Mouse (Mus musculus) T-helper 2 cell (primary cell): ENCODE measurements around the gene Psmb6.
"Not testable (repeated sequence)": the region's sequence is repeated elsewhere in the genome, so short reads cannot be mapped to it uniquely, and the experiment has no call there.

Experiments
- in situ Hi-C: fragments of 300-600 bp; cut with MboI, MseI; formaldehyde crosslinking; loops from one replicate; pipeline ENCODE4 v1.15.1; 2025; ENCODE audit warnings: high pct_unique_total_duplicates

Psmb6 gene

DNA sequence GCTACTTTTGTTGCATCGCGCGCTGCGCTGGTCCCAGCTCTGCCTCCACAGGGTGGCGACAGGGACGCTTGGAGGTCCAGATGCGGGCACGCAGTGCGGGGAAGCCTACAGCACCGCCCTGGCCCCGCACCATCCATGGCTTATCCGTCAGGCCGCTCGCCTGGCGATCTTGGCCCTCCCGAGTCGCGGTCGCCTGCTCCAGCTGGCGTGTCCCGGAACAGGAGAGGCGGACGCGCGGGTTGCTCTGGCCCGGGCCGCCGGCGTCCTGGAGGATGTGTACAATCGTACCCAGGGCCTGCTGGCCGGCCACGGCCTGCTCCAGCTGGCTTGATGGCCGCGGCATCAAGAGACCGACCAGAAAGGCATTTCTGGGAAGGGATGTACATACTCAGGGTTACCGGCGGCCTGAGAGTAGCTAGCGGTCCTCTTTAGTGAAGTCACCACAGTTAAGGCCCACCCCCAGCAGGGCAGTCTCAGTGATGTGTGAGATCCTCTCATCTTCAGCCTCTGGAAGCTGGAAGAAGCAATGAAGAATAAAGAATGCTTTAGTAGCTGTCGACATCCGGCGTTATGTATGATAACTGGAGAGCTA lies 4.9 kb upstream of the Psmb6 start:
- in situ Hi-C loops: no loop called here

DNA sequence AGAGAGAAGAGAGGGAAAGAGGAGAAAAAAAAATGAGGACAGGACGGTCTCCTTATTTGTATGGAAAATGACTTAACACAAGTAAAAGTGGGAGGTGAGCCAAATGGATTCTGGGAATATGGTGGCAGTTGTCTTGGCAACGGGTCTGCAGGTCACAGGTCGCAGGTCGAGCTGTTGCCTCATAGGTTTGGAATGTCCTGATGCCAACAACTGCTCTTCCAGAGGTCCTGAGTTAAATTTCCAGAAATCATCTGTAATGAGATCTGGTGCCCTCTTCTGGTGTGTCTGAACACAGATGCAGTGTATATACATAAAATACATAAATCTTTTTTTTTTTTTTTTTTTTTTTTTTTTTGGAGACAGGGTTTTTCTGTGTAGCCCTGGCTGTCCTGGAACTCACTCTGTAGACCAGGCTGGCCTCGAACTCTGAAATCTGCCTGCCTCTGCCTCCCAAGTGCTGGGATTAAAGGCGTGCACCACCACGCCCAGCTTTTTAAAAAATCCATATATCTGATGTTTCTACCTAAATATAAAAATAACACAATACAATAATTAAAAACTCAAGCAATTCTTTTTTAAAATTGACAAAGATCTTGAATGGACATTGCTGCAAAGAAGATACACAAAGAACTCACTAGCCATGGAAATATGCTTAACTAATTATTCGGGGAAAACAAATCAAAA lies 1.7 kb upstream of the Psmb6 start:
- in situ Hi-C loops: not testable (repeated sequence)

DNA sequence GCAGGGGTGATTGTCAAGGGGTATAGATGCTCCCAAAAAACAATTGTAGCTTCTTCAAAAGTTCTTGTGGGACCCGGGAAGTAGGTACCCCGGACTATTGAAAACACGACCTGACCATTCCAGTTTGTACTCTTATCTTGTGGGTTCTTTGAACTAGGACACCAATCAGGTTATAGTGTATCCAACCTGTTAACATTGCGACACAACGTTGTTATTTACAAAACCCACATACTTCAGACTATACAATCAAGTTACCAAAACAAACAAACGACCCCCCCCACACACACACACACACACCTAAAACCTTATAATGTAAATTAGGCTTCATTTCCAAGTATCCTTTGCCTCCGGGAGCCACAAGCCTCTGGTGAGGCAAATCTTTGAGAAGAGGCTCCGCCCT lies 385 bp upstream of the Psmb6 start:
- in situ Hi-C loops: no loop called here

DNA sequence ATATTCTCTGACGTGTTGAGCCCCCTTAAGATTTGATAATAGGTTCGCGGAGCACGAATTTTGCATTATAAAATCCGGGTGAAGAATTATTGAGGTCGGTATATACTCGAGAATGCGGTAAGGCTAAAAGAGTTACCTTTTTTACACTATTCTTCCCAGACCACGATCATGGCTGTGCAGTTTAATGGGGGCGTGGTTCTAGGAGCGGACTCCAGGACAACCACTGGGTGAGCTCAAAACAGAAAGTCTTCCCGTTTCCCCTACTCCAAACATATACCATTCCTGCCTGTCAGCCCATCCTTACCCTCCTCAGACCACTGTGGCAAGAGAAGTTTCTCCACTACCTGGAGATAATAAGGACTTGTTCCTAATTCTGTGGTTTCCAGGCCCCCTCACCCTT lies 559 bp downstream of the Psmb6 start:
- in situ Hi-C loops: no loop called here

DNA sequence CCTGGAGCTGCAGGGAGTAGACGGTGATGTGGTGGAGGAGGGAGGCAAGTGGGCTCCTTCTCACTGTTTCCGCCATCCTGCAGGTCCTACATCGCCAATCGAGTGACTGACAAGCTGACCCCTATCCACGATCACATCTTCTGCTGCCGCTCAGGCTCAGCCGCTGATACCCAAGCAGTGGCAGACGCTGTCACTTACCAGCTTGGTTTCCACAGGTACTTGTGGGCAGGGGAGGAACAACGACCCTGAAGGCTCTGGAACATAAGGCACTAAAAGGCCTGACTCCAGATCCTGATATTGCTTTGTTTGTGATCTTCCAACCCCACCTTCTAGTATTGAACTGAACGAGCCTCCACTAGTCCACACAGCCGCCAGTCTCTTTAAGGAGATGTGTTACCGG lies 1.0 kb downstream of the Psmb6 start:
- in situ Hi-C loops: no loop called here

DNA sequence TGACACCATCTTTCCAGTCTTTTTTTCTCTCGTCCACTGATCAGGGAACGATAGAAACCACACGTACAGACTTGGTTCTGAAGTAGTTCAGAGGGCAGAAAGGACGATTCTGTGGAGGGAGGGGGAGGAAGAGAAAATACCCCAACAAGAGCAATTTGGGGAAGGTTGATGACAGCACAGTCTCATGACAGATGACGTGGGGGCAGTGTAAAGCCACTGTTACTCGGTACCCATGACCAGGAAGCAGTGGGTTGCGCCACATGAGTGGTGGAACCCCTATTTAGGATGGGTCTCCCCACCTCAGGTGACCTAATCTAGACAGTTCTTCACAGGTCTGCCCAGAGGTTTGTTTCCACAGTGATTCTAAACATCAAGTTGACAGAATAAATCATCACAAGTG lies 3.4 kb downstream of the Psmb6 start:
- in situ Hi-C loops: no loop called here

DNA sequence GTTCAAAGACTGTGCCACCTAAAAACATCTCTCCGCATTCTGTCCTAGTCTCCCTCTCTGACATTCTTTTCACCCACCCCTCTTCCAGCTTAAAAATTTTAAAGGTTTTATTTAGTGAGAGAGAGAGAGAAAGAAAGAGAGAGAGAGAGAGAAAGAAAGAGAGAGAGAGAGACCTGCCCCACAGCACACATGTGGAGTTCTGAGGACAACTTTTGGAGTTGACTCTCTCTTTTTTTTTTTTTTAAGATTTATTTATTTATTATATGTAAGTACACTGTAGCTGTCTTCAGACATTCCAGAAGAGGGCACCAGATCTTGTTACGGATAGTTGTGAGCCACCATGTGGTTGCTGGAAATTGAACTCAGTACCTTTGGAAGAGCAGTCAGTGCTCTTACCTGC lies 5.9 kb downstream of the Psmb6 start:
- in situ Hi-C loops: not testable (repeated sequence)

DNA sequence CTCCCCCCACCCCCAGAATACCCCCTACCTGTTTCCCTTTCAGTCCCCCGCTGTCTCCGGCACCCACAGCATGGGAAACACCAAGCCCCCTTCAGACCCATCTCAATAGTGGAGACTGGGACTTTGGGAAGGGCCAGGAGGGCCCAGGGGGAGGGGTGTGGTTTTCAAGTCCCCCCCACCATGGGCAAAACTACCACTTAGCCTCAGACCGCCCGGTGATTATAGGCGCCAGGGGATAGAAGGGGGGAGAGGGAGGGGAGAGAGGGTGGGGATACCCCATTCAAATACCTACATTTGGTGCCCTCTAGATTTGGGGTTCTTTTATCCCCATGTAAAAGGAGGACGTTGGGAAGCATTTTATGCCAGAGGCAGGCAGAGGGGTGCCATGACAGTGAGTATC lies 7.7 kb downstream of the Psmb6 start, which contains the start of gene Gm40193:
TSS of gene Gm40193 (minus strand) at position 101 of the 400 bp plus-strand sequence.
- in situ Hi-C loops: no loop called here

DNA sequence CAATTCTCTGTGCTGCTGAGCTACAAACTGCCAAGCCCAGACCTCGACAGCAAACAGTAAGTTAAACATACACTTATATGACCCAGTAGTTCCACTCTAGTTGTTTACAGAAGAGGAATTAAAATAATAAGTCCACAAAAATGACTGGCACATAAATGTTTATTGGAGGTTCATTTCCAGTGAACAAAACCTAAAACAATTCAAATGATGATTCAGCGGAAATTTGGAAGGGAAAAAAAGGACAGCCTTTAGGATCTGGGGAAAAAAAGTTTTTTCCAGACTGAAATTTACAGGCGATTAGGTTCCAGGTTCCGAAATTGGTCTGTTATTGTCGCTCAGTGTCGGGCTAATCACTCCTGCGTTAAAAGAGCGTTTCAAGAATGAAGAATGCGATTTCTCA lies 14.3 kb downstream of the Psmb6 start:
- in situ Hi-C loops: no loop called here

DNA sequence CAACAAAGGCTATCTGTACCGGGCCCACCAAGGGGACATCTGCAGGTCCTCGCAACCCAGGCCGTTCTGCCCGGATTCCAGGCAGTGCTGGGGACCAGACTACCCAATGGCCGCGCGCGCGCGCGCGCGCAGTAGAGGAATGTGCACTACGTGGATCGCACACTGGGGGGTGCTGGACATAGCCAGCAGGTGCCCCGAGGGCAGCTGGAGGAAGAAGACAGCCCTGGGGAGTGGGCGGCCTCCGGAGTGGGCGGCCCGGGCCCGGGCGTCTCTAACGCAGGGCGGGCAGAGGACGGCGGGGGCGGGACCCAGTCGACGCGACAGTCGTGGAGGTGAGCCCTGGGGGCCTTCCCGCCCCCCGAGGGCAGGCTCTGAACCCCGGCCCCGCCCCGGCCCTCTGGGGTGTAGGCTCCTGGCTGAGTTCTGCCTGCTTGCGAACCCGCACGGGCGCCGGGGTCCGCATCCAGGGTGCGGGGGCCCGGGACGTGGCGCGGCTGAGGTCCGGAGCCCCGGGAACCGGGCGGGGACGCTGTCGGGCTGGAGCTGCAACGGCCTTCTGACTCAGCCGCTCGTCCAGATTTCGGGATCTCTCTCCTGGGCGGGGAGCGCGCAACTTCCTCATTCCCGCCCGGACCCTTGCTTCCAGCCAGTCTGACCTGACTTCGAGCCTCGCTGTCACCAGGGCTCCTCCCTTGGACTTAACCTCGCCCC lies 14.9 kb downstream of the Psmb6 start, which contains the start of gene Pld2:
TSS of gene Pld2 (plus strand) at position 188 of the 711 bp plus-strand sequence.
- in situ Hi-C loops: loop anchor here (5.0 kb wide), 1 partner anchor 67 kb away; no protein-coding TSS in a partner anchor

DNA sequence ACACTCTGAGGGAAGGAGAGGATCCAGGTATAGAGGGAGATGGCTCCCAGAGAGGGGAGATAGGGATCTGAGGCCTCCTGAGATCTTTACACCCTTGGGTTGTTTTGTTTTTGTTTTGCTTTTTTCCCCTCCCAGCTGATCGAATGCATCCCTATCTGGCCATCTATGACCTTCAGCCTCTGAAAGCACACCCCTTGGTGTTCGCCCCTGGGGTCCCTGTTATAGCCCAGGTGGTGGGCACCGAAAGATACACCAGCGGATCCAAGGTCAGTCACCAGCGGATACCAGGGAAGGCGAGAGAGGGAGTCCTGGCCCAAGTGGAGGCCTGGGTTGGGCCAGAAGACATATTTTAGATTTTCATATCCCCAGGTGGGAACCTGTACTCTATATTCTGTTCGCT lies 15.8 kb downstream of the Psmb6 start:
- in situ Hi-C loops: loop anchor here (5.0 kb wide), 1 partner anchor 66 kb away; no protein-coding TSS in a partner anchor

DNA sequence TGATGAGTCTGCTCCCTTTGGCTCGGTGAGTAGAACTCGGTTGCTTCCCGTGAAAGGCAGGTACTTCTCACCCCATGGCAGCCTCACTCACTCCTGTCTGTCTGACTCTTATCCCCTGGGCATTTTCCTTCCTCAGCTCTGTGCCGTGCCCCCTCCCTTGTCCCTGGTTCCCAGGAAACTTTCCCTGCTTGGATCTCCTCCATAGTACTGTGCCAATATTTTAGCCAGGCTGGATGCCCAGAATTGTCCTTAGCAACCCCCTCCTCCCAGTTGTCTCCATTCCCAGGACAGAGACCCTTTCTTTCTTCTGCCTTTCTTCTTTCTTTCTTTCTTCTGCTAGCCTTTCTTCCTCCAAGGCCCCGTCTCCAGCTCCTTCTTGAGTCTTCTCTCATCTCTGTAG lies 16.2 kb downstream of the Psmb6 start:
- in situ Hi-C loops: loop anchor here (5.0 kb wide), 1 partner anchor 66 kb away; no protein-coding TSS in a partner anchor

DNA sequence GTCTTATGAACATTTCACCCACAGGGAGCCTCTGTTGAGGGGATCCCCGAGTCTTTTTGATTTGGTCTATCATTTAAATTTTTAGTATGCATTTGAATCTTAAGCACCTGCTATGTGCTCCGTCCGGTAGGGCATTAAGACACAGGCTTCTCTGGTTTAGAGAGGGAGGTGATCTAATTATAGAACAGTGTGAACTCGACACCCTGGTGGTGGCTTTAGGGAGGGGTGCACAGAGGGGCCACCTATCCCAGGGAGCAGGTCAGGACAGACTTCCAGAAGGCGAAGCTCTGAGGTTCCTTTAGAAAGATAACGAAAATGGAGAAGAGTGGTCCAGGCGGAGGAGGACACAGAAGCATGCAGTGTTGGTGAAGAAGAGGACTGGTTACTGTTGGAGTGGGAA lies 19.3 kb downstream of the Psmb6 start:
- in situ Hi-C loops: loop anchor here (5.0 kb wide), 1 partner anchor 63 kb away; no protein-coding TSS in a partner anchor

DNA sequence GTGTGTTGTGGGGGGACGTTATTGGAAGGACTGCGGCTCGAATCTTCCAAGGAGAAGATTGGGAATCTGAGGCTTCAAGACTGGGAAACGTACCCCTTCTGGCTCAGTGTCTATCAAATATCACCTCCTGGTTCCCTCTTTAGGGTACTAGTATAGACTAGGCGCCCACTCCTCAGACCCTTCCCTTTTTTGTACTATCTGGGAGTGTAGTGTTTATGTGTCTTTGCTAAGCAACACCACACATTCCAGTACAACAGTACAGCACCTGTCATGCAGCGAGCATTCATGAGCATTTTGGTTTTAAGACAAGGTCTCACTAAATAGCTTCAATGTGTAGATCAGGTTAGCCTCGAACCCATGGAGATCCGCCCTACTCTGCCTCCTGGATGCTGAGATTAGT lies 26.4 kb downstream of the Psmb6 start:
- in situ Hi-C loops: no loop called here

DNA sequence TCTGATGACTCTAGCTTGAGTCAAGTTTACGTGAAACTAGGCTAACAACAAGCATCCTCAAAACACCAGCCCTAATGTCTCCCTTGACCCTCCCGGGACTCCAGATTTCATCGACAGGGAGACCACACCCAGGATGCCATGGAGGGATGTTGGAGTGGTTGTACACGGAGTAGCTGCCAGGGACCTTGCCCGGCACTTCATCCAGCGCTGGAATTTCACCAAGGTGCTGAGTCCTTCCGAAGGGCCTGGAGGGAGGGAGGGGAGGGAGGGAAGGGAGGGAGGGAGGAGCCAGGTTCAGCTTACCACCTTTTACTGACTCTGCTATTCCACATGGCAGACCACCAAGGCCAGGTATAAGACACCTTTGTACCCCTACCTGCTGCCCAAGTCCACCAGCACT lies 28.8 kb downstream of the Psmb6 start:
- in situ Hi-C loops: no loop called here

DNA sequence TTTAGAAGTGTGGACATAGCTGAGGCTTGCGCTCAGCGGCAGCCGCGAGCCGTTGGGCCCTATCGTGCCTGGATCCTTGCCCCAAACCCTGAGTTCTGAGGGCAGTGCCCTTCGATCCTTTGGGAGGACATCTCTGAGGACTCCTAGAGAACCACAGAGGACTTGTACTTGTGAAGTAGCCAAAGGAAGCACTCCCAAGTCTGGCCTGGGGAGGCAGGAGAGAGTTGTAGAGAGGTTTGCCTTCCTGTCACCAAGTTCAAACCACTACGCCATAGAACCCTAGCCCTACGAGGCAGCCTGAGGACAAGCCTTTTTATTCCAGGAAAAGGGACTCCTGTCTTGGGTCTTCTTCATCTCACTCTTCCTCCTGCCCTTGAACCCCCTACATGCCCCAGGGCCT lies 32.4 kb downstream of the Psmb6 start:
- in situ Hi-C loops: no loop called here

DNA sequence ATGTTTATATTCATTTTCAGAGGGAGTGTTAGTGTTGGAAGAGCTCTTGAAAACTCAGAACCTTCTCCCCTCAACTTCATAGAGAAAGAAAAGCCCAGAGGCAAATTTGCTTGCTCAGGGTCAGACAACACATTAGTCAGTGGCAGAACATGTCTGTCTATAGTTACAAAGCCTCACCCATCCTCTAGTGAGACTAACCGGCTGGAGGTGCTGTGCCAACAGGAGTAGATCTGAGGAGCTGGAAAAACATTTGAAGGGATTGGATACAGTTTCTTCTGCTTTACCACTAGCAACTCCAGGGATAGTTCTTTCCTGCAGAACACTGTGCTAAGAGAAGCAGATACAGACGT lies 36.7 kb downstream of the Psmb6 start:
- in situ Hi-C loops: no loop called here

DNA sequence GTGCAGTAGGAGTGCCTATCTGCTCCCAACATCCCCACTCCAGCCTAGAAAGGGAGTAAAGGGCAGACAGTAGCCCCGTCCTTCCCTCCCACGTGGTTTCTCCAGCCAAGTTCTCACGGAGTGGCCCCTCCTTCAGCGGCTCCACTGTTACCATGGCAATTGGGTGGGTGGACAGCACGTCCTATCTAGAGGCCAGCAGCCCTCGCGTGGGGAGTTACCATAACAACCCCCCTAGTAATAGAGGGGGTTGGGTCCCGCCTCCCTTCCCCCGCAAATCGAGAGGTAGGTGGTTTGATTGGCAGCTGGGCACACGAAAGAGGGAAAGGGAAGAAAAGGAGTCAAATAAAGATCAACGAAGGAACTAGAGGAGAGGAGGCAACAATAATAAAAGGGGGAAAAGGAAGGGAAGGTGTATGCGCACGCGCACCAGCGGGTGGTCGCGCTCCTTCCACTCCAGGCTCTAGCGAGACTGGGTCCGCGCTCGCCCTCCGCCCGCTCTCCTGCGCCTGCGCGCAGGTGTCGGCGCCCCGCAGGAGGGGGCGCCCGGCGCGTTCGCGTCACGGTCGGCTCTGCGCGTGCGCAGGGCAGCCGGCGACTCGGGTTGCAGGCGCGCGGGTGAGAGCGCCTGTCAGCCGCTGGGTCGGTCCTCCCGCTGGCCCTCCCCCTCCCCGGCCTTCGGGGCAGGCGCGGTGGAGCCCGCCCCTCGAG lies 37.3 kb downstream of the Psmb6 start, which contains the start of gene Mink1:
TSS of gene Mink1 (plus strand) at position 595 of the 708 bp plus-strand sequence.
- in situ Hi-C loops: no loop called here

DNA sequence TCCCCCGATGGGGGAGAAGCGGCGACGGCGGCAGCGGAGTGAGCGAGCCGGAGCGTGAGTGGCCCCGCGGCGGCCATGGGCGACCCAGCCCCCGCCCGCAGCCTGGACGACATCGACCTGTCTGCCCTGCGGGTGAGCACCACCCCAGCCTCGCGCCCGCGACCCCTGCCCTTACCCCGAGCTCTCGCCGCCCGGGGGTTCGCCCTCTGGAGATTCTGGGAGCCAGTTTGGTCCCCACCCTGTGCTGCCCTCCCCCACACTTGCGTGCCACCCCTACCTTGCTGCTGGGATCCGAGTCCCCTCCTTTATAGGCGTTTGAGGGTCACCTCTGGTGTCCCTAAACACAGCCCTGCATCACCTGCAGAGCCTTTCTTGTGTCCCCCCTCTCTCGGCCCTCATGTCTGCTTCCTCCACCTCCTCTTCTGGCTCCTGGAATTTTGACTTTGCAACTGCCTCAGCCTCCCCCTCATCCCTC lies 37.9 kb downstream of the Psmb6 start:
- in situ Hi-C loops: no loop called here

DNA sequence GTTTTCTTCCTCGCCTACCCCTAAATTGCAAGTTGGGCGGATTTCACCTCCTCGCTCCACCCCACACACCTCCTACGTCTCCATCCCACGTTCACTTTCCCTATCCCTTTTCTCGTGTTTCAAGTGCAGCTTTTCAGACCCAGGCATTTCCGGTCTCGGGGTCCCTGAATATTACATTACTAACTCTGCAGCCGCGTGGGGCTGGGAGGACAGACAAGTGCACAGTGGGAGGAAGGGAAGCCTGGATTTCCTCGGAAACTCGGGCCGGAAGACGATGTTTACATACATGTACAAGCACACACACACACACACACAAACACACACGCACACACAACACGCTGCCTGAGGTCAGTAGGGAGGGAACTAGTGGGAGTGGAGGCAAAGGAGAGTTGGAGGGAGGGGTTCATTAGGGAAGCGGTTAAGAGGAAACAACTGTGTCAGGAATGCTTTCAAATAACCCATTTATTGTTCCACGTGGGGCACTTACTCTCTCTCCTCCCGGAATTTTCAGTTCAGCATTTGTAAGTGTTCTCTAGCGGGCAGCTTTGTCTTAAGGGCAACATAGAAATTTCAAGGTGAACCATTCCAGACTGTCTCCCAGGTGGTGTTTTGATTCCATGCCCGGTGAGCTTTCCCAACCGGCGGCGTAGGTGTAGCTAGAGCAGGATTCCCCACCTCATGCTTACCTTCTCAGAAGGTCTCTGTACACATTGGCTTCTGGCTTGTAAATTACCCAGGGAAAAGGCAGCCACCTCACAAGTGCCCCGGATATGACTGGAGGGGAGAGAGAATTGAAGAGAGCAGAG lies 38.5 kb downstream of the Psmb6 start:
- in situ Hi-C loops: no loop called here

DNA sequence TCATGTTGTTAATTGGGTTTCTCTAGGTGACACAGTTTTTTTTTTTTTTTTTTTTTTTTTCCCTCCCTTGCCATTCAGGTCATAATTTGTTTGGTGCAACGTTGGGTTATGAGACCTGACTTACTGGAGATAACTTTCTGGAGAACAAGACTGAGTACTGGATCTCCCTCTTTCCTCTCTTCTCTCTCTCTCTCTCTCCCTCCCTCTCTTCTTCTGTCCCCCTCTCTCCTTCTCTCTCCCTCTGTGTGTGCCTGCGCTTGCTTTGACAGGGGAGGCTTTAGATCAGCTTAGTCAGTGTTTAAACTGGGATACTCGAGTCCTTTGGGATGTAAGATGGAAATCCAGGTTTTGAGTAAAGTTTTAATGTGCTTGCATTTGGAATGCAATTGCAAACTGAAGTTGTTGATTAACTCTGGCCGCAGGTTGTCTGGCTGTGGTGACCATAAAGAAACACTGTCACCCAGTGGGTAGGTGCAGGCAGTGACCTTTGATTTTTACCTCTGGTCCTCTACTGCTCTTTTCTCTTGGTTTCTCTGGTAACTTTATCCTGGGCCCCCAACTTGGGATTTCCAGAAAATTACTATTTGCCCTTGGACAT lies 39.2 kb downstream of the Psmb6 start:
- in situ Hi-C loops: no loop called here
